23 mouse cellular contexts compared by ENCODE assay signal in genomic region chr3:153626237-153626636, GRCm38 (mm10).
"Had no signal": no experiment of that assay in that cellular context is flagged by ENCODE, and none has a peak within 500 bp of the region (broad histone marks: within the 10 kb centered on the region; RNA-seq: fewer than 3 reads in every experiment).

No protein-coding gene starts in this region.

- H3K9ac ChIP-seq: heart, embryonic 13.5 days; heart, embryonic 15.5 days; hindbrain, embryonic 13.5 days; hindbrain, embryonic 15.5 days; liver, embryonic 13.5 days; liver, embryonic 15.5 days; liver, postnatal 0 days had no signal

- H3K4me1 ChIP-seq: heart, embryonic 13.5 days; heart, embryonic 15.5 days; hindbrain, embryonic 13.5 days; hindbrain, embryonic 15.5 days; liver, embryonic 13.5 days; liver, embryonic 15.5 days had no signal

- ATAC-seq: hindbrain, postnatal 0 days; intestine, embryonic 16.5 days; liver, postnatal 0 days had no signal

- H3K4me3 ChIP-seq: heart, adult 2 months; heart, embryonic 13.5 days; heart, embryonic 15.5 days; hindbrain, embryonic 13.5 days; hindbrain, embryonic 15.5 days; left cerebral cortex, adult 2 months; liver, embryonic 13.5 days; liver, embryonic 15.5 days had no signal

- DNase-seq: gastrocnemius, postnatal 14 days; gastrocnemius, postnatal 36 days; heart, adult 11 months; heart, adult 2 months; heart, postnatal 14 days; heart, postnatal 36 days; kidney, adult 11 months; kidney, adult 2 months; kidney, postnatal 10 days; kidney, postnatal 36 days; liver; liver, embryonic 13.5 days; liver, postnatal 0 days had no signal

- H3K27me3 ChIP-seq: heart, embryonic 13.5 days; heart, embryonic 15.5 days; hindbrain, embryonic 13.5 days; hindbrain, embryonic 15.5 days; liver, embryonic 13.5 days; liver, embryonic 15.5 days had no signal

- H3K9me3 ChIP-seq: heart, embryonic 13.5 days; heart, embryonic 15.5 days; hindbrain, embryonic 15.5 days; liver, embryonic 13.5 days; liver, embryonic 15.5 days had no signal

- H3K27ac ChIP-seq: heart, adult 2 months; heart, embryonic 13.5 days; heart, embryonic 15.5 days; hindbrain, embryonic 13.5 days; hindbrain, embryonic 15.5 days; hindbrain, postnatal 0 days; left cerebral cortex, adult 2 months; liver, embryonic 13.5 days; liver, embryonic 15.5 days had no signal

- H3K4me2 ChIP-seq: heart, embryonic 11.5 days; heart, embryonic 13.5 days; heart, embryonic 15.5 days; hindbrain, embryonic 13.5 days; hindbrain, embryonic 15.5 days; liver, embryonic 11.5 days; liver, embryonic 13.5 days; liver, embryonic 15.5 days had no signal

- H3K36me3 ChIP-seq: heart, embryonic 13.5 days; heart, embryonic 15.5 days; hindbrain, embryonic 13.5 days; hindbrain, embryonic 15.5 days; liver, embryonic 13.5 days; liver, embryonic 15.5 days had no signal
